Mouse (Mus musculus): ENCODE results near the gene Gm17349.

The Gm17349 gene

DNA sequence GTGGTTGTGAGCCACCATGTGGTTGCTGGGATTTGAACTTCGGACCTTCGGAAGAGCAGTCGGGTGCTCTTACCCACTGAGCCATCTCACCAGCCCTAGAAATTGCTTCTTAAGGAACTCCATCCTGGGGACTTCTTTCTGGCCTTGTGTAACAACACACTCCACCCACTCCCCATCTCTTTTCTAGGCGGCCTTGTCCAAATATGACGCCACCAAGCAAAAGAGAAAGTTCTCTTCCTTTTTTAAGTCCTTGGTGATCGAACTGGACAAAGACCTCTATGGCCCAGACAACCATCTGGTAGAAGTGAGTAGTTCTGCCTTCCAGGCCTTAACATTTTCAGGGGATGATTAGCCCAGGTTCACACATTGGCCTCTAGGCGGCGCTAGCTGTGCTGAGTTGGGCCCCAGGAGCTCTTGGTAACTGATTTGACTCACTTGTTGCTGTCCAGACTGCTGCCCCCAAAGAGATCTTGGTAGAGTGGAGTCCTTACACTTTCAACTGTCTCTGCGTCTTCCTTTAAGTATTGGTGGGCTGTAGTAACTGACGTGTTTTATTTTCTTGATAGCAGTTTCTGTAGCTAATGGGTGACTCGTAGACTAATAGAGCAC lies at the start of gene Gm17349:
Gm17349 (minus strand) TSS at position 51 of the 609 bp plus-strand sequence.
- in situ Hi-C loops (cut with MboI; ENCODE audit: low pct_unique_long_range_greater_than_20kb in 1 of 2, low sequenced_read_pairs in 2 of 2, unreplicated experiment in 1 of 2) = no loop called here

DNA sequence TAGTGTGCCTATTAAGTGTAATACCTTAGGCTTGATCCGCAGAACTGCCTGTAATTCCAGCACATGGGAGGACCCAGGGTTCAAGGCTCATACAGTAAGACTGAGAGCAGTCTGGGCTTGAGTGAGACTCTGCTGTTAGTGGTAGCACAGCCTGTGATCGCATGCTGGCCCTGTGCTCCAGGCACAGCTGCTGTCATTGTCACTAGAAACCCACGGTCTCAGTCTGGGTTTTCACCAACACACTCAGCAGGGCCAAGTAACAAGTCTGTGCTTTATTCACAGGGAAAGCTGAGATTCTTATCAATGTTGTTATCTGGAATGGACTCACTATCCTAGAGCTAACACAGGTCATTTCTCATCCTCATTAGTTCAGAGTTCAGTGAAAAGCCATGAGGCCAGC lies 48.9 kb upstream of the Gm17349 start:
- in situ Hi-C loops (cut with MboI; ENCODE audit: low pct_unique_long_range_greater_than_20kb in 1 of 2, low sequenced_read_pairs in 2 of 2, unreplicated experiment in 1 of 2) = no loop called here

DNA sequence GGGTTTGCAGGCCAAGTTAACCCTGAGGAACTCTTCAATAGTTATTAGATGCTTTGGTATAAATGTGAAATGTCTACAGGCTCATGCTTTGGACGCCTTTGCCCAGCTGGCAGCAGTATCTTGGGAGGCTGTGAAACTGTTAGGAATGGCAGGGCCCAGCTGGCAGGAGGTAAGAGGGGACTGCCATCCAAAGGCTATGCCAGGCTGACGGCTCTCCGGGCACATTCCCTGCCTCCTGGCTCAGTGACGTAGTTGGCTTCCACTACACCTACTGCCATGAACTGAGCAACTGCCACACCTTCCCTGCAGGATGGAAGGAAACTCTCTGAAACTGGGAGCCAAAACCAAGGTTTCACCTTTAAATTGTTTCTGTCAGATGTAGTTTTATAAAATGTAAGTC lies 34.9 kb upstream of the Gm17349 start:
- in situ Hi-C loops (cut with MboI; ENCODE audit: low pct_unique_long_range_greater_than_20kb in 1 of 2, low sequenced_read_pairs in 2 of 2, unreplicated experiment in 1 of 2) = no loop called here

DNA sequence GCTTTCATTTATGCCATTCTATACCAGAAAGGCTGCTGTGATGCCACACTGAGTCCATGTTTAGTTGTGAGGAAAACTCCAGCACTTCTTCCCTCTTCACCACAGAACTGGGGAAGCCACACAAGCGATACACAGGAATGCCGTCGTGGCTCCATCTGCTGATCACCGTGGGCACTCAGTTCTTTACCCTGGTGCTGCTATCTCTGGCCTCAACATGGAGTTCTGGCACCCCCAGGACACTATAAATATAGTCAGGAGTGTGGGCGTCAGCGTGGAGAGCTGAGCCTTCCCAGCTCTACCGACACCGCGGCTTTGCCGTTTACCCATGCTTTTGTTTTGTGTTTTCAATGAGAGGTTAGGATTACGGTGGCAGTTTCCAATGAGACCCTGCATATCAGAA lies 31.4 kb upstream of the Gm17349 start:
- in situ Hi-C loops (cut with MboI; ENCODE audit: low pct_unique_long_range_greater_than_20kb in 1 of 2, low sequenced_read_pairs in 2 of 2, unreplicated experiment in 1 of 2) = no loop called here

DNA sequence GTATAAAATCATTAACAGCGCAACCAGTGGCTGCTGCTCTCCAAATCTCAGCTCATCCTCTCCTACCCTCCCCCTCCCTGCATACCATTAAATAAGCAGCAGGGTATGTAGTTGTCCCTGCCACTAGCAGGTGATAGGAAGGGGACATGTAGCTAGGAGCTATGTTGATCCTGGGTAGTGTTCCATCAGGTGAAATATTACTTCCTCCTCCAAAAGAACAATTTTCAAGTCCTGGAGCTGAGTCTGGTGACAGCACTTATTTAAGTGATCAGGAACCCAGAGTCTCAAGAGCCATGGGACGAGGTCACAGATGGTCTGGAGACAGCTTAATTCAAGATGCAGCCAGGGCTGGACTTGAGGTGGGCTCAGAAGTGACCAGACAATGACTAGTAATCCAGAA lies 30.3 kb upstream of the Gm17349 start:
- in situ Hi-C loops (cut with MboI; ENCODE audit: low pct_unique_long_range_greater_than_20kb in 1 of 2, low sequenced_read_pairs in 2 of 2, unreplicated experiment in 1 of 2) = no loop called here

DNA sequence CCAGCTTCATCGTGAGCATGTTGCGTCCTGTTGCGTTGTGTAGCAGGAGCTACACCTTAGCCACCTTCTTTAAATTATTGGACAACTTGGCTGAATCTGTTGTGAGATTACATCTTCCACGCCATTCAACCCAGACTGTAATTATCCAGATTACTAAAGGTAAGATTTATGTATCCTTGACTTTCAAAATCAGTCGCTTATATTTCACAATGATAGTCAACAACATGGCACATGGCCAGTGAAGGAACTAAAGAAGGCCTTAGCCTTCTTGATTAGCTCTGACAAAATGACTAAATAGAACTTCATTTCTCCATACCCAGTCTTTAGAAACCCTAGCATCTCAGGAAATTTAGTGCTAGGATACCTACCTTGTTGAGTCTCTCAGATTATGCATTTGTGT lies 27.9 kb upstream of the Gm17349 start:
- in situ Hi-C loops (cut with MboI; ENCODE audit: low pct_unique_long_range_greater_than_20kb in 1 of 2, low sequenced_read_pairs in 2 of 2, unreplicated experiment in 1 of 2) = no loop called here

DNA sequence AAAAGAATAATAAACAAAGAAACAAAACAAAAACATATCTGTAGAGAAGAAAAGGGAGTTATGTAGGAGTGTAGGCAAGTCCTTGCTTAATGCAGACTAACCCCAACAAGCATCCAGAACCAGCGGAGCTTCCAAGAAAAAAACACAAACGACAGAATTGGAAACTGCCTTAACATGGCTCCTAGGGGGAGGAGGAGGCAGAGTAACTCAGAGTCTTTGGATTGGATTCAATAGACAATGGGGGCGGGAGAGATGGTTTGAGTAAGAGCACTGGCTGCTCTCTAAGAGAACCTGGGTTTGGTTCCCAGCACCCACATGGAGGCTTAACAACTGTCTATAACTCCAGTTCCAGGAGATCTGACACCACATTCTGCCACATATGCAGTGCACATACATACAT lies 26.4 kb upstream of the Gm17349 start:
- in situ Hi-C loops (cut with MboI; ENCODE audit: low pct_unique_long_range_greater_than_20kb in 1 of 2, low sequenced_read_pairs in 2 of 2, unreplicated experiment in 1 of 2) = no loop called here

DNA sequence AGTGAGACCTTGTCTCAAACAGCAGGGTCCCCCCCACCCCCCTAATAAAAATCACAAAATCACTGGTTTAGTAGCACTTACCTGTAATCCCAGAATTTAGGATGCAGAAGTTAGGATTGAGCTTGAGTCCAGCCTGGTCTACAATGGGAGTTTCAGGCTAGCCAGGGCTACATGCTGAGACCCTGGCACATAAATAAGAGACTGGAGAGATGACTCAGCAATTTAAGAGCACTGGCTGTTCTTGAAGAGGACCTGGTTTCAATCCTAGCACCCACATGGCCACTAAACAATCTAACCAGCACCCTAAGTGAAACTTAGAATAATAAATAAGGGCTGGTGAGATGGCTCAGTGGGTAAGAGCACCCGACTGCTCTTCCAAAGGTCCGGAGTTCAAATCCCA lies 25.9 kb upstream of the Gm17349 start:
- in situ Hi-C loops (cut with MboI; ENCODE audit: low pct_unique_long_range_greater_than_20kb in 1 of 2, low sequenced_read_pairs in 2 of 2, unreplicated experiment in 1 of 2) = no loop called here

DNA sequence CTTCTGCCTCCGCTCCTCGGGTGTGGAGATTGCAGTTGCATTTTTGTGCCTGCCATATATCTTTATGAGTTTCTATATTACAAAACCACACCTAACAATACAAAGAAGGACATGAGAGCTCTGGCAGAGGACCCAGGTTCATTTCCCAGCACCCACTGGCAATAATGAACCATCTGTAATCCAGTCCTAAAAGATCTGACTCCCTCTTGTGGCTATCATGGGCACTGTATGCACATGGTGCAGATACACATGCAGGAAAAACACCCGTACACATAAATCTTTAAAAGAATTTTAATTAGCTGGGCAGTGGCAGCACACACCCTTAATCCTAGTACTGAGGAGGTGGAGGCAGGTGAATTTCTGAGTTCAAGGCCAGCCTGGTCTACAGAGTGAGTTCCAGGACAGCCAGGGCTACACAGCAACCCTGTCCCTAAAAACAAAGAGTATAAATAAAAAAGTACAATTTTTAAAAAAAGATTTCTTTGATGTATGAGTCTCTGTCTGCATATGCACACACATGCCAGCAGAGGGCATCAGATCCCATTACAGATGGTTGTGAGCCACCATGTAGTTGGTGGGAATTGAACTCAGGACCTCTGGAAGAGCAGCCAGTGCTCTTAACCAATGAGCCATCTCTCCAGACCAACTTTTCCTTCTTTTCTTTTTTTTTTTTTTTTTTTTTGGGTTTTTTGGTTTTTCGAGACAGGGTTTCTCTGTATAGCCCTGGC lies 23.9 kb upstream of the Gm17349 start:
- in situ Hi-C loops (cut with MboI; ENCODE audit: low pct_unique_long_range_greater_than_20kb in 1 of 2, low sequenced_read_pairs in 2 of 2, unreplicated experiment in 1 of 2) = loop anchor here in 1 of 2 experiments (5.0 kb wide), 1 partner anchor 178 kb away; no protein-coding TSS in a partner anchor

DNA sequence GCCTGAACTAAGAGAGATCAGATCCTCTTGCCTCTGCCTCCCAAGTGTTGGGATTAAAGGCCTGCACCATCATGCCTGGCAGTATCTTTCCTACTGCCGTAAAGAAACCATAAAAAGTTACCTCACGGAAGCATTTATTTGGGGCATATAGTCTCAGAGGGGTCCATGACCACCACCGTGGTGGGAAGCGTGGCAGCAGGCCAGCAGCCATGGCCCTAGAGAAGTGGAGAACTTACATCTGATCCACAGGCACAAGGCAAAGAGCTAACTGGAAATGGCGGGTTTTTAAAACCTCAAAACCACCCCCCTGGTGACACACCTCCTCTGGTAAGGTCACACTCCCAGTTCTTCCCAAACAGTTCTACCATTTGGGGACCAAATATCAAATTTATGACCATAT lies 22.9 kb upstream of the Gm17349 start:
- in situ Hi-C loops (cut with MboI; ENCODE audit: low pct_unique_long_range_greater_than_20kb in 1 of 2, low sequenced_read_pairs in 2 of 2, unreplicated experiment in 1 of 2) = loop anchor here in 1 of 2 experiments (5.0 kb wide), 1 partner anchor 179 kb away; no protein-coding TSS in a partner anchor

DNA sequence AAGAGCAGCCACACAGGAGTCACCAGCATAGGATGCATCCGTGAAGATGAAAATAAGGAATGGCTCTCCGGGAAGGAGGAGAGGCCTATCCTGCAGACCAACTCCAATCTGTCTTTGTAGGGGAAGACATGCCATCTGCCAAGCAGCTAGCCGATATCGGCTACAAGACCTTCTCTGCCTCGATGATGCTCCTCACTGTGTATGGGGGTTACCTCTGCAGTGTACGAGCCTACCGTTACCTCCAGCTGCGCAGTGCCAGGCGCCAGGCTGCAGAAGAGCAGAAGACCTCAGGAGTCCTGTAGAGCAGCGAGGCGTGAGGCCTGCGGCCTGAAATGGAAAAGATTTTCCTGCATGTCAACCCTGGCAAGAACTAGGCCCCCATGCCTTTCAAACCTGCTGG lies 22.2 kb upstream of the Gm17349 start:
- in situ Hi-C loops (cut with MboI; ENCODE audit: low pct_unique_long_range_greater_than_20kb in 1 of 2, low sequenced_read_pairs in 2 of 2, unreplicated experiment in 1 of 2) = loop anchor here in 1 of 2 experiments (5.0 kb wide), 1 partner anchor 180 kb away; no protein-coding TSS in a partner anchor

DNA sequence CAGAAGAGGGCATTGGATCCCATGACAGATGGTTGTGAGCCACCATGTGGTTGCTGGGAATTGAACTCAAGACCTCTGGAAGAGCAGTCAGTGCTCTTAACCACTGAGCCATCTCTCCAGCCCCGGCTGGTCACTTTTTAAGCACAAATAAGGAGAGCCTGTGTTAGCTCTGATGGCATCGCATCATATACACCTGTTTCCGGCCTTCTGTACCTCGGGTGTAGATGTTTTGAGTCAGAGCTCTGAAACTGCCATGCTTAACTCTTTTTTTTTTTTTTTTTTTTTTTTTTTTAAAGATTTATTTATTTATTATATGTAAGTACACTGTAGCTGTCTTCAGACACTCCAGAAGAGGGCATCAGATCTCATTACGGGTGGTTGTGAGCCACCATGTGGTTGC lies 21.7 kb upstream of the Gm17349 start:
- in situ Hi-C loops (cut with MboI; ENCODE audit: low pct_unique_long_range_greater_than_20kb in 1 of 2, low sequenced_read_pairs in 2 of 2, unreplicated experiment in 1 of 2) = loop anchor here in 1 of 2 experiments (5.0 kb wide), 1 partner anchor 180 kb away; no protein-coding TSS in a partner anchor

DNA sequence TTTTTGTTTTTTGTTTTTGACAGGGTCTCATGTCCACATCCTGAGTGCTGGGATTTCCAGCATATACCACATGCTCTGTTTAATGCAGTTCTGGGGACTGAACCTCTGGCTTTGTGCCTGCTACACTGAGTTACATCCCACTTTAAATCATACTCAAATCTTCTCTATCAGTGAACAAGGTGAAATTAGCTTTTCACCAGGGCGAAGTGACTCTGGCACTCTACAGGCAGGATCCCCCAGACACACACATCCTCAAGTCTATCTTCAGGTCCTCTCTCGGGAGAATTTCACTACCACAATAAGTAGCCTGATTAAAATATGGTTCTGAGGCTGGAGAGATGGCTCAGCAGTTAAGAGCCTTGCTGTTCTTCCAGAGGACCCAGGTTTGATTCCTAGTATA lies 21.3 kb upstream of the Gm17349 start:
- in situ Hi-C loops (cut with MboI; ENCODE audit: low pct_unique_long_range_greater_than_20kb in 1 of 2, low sequenced_read_pairs in 2 of 2, unreplicated experiment in 1 of 2) = loop anchor here in 1 of 2 experiments (5.0 kb wide), 1 partner anchor 181 kb away; no protein-coding TSS in a partner anchor

DNA sequence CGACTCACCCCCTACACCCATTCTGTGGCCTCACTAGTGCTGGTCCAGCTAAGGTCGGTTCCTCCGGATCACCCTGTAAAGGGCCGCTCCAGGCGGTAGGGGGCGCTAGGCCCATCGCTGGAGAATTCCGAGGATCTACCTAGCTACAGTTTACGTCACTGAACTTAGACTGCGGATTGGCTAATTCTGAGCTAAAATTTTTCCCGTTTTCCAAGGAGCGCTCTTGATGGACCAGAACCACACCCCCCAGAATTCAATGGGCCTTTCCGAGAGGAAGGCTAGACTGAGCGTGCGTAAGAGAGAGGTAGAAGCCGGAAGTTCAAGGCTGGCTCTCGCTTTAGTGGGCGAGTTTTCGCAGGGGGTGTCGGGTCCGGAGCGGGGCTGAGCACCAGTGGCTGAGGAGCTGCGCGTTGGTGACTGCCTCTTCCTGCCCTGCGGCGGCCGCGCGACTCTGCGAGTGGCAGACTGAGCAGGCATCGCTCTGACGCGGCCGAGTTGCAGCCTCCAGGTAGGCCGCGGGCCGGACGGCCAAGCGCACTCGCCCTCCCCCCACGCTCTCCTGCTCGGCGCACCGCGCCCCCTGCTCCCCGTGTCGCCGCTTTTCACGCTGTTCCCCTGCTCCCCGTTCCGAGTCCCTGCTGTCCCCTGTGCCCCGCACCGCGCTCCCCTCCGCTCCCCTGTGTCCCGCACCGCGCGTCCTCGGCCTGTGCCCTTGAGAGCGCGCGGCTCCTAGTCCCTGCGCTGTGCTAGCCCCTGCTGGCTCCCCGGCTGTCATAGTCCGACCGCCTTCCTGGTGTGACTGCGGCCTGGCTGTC lies 20.3 kb upstream of the Gm17349 start, which contains the start of gene Cox14:
Cox14 (plus strand) TSS at position 278 of the 815 bp plus-strand sequence.
- in situ Hi-C loops (cut with MboI; ENCODE audit: low pct_unique_long_range_greater_than_20kb in 1 of 2, low sequenced_read_pairs in 2 of 2, unreplicated experiment in 1 of 2) = loop anchor here in 1 of 2 experiments (5.0 kb wide), 1 partner anchor 182 kb away; no protein-coding TSS in a partner anchor

DNA sequence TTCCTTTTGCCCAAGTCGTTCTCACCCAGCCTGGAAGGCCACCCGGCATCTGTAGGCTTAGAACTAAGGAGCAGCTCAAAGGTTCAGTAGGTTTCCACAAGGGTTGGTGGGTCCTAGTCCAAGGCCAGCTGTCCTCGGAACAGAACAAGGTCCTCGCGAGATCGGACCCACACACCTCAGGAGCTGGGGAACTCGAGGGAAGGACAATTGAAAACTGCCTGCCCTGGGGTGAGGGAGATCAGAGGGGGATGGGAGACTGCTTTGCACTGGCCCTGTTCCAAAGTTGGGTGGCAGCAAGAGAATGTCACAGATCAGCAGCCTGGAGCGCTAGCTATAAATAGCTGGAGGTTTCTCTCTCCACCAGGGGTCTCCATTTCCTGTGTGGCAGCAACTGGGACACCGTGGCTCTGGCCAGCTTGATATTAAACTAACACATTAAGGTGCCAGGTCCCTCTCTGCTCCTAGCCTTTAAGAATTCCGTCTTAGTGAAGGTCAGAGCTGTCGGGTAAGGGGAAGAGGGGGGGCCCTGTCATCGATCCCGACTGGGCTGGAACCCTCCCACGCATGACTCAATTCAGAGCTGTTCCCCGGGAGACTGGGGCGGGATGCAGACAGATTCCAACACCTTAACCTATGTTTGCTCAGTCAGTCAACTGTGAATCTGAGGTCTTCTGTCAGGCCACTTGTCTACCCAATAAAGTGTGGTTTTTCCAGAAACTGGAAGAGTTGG lies 19.2 kb upstream of the Gm17349 start:
- in situ Hi-C loops (cut with MboI; ENCODE audit: low pct_unique_long_range_greater_than_20kb in 1 of 2, low sequenced_read_pairs in 2 of 2, unreplicated experiment in 1 of 2) = loop anchor here in 1 of 2 experiments (5.0 kb wide), 1 partner anchor 183 kb away; no protein-coding TSS in a partner anchor

DNA sequence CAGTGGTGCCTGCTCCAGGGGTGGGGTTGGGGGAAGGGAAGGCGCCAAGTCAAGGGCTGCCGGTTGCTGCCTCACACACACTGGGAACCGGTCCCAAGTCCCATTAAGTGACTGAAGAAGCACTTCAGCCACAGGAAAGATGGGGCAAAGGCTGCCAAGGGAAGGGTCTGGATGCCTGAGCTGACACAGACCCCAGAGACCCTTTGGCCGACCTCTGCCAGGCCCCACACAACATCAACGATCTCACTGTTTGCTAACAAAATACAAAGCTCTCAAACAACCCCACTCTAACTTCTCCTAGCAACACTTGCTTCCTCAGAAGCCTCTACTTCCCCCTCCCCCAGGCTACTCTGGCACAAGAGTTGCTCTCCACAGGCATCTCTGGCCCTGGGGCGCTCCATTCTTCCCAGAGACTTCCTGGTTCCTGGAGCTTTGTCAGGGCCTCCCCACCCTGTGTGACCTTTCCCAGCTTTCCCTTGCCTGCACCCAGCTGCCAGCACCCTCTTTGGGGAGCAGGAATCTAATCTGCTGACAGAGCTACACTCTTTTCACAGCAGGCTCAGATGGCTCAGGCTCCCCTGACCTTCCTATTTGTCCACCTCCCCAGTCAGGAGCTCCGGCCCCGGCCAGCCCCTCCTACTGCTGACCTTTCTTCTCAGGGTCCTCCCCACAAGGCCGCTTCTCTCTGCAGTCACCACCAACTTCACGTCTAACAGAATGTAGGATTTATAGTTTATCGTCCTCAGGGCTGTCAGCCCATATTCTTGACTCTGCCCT lies 18.4 kb upstream of the Gm17349 start:
- in situ Hi-C loops (cut with MboI; ENCODE audit: low pct_unique_long_range_greater_than_20kb in 1 of 2, low sequenced_read_pairs in 2 of 2, unreplicated experiment in 1 of 2) = no loop called here

DNA sequence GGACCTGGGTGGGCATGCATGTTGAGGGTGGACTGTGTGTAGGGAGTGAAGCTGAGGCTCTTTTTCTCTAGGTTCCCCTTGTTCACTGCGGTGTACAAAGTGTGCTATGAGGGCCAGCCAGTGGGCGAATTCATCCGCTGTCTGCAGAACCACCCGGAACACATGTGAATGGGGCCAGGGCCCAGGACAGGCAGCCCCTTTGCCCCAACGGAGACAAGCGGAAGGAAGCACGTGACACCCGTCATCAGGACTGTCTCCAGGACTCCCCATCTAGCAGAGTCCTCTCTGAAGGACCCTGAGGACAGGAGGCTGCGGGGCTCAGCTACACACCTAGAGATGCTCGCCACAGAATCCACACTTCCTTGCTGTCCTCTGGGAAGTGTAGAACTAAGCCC lies 17.8 kb upstream of the Gm17349 start:
- in situ Hi-C loops (cut with MboI; ENCODE audit: low pct_unique_long_range_greater_than_20kb in 1 of 2, low sequenced_read_pairs in 2 of 2, unreplicated experiment in 1 of 2) = no loop called here

All from mouse embryonic stem cell (cell line).